Mouse (Mus musculus) fibroblast of lung, adult 2 months (primary cell): Measurements from ENCODE around the gene Ccser1.

Experiments used
- DNase-seq: peaks from one replicate; pipeline ENCODE4 v3.0.0-alpha.2; 2011; ENCODE audit warnings: low read depth

Gene Ccser1

GRCm38 (mm10) chr6:61438165-61438564 is 258.0 kb downstream of the Ccser1 start:
- no peak for DNase-seq

GRCm38 (mm10) chr6:61471371-61472152 is 291.4 kb downstream of the Ccser1 start:
- no peak for DNase-seq

GRCm38 (mm10) chr6:61485336-61485735 is 305.2 kb downstream of the Ccser1 start:
- DNase-seq = no peak

GRCm38 (mm10) chr6:61491979-61492821 is 312.1 kb downstream of the Ccser1 start:
- DNase-seq = no peak

- DNase-seq = no peak
These were observed 313.3 kb downstream of the Ccser1 start for GRCm38 (mm10) chr6:61493386-61493785.

- DNase-seq = no peak
These were observed 335.2 kb downstream of the Ccser1 start for GRCm38 (mm10) chr6:61515310-61515709.

GRCm38 (mm10) chr6:61521587-61521986 is 341.5 kb downstream of the Ccser1 start:
- no peak for DNase-seq

- no peak for DNase-seq
These were observed 342.0 kb downstream of the Ccser1 start for GRCm38 (mm10) chr6:61522108-61522507.

GRCm38 (mm10) chr6:61523748-61524493 is 343.8 kb downstream of the Ccser1 start:
- DNase-seq = no peak

GRCm38 (mm10) chr6:61540732-61541131 is 360.6 kb downstream of the Ccser1 start:
- DNase-seq = no peak

GRCm38 (mm10) chr6:61543459-61544044 is 363.4 kb downstream of the Ccser1 start:
- DNase-seq = no peak

GRCm38 (mm10) chr6:61567551-61567950 is 387.4 kb downstream of the Ccser1 start:
- no peak for DNase-seq

- DNase-seq = no peak
These were observed 387.8 kb downstream of the Ccser1 start for GRCm38 (mm10) chr6:61567967-61568366.

GRCm38 (mm10) chr6:61581696-61582095 is 401.6 kb downstream of the Ccser1 start:
- no peak for DNase-seq

GRCm38 (mm10) chr6:61588999-61589398 is 408.9 kb downstream of the Ccser1 start:
- DNase-seq = no peak

- no peak for DNase-seq
These were observed 421.8 kb downstream of the Ccser1 start for GRCm38 (mm10) chr6:61601911-61602310.

GRCm38 (mm10) chr6:61614920-61615319 is 434.8 kb downstream of the Ccser1 start:
- DNase-seq = no peak

- DNase-seq = no peak
These were observed 441.6 kb downstream of the Ccser1 start for GRCm38 (mm10) chr6:61621707-61622106.

GRCm38 (mm10) chr6:61661414-61661813 is 481.3 kb downstream of the Ccser1 start:
- no peak for DNase-seq

- no peak for DNase-seq
These were observed 484.4 kb downstream of the Ccser1 start for GRCm38 (mm10) chr6:61664572-61664971.

- no peak for DNase-seq
These were observed 506.9 kb downstream of the Ccser1 start for GRCm38 (mm10) chr6:61687002-61687401.

GRCm38 (mm10) chr6:61703003-61703402 is 522.9 kb downstream of the Ccser1 start:
- no peak for DNase-seq
